Mouse (Mus musculus) ES-E14 (cell line): ENCODE data around the gene Nono. TPM values are rescaled to one million over a fixed set of nuclear protein-coding genes. Genes with fewer than 3 reads are reported as not detected.
A peak's percentile ranks its signal among the peaks of the same experiment; 100 is the strongest.

Source experiments
- DNase-seq: peaks from one replicate; pipeline ENCODE4 v3.0.0-alpha.2; 2013; ENCODE audit warnings: low read depth, low spot score
- H3K27ac ChIP-seq: 2 replicates; pipeline ENCODE4 v1.5.1; 2012; ENCODE audit warnings: low read depth, mild to moderate bottlenecking, low read length, moderate library complexity, mixed read lengths; ENCODE audit not compliant: poor library complexity, insufficient read depth, severe bottlenecking
- H3K36me3 ChIP-seq: 2 replicates; pipeline ENCODE4 v1.6.1; 2012; ENCODE audit warnings: mild to moderate bottlenecking, low read length, moderate library complexity, mixed read lengths; ENCODE audit not compliant: control insufficient read depth, poor library complexity, insufficient read depth, severe bottlenecking
- H3K4me1 ChIP-seq, 2 experiments: fragments of 150-350 bp in 1 of 2; sonication (generic) in 1 of 2; 2 replicates each; pipeline ENCODE4 v1.6.1; 2012; ENCODE audit warnings: low read length in 2 of 2, mild to moderate bottlenecking in 1 of 2, mixed read lengths in 1 of 2; ENCODE audit not compliant: control insufficient read depth in 2 of 2, insufficient read depth in 2 of 2, poor library complexity in 1 of 2
- H3K4me3 ChIP-seq, 2 experiments: fragments of 150-350 bp in 1 of 2; sonication (generic) in 1 of 2; 2 replicates each; pipeline ENCODE4 v1.5.1; 2012; ENCODE audit warnings: low read length in 2 of 2, low read depth in 1 of 2, mild to moderate bottlenecking in 1 of 2, mixed read lengths in 1 of 2; ENCODE audit not compliant: insufficient read depth in 1 of 2, poor library complexity in 1 of 2, severe bottlenecking in 1 of 2
- H3K9ac ChIP-seq: 2 replicates; pipeline ENCODE4 v1.6.1; 2012; ENCODE audit warnings: low read depth, mild to moderate bottlenecking, low read length, mixed read lengths; ENCODE audit not compliant: poor library complexity, insufficient read depth, severe bottlenecking
- H3K9me3 ChIP-seq: fragments of 150-350 bp; sonication (generic); 2 replicates; pipeline ENCODE4 v1.6.1; 2012; ENCODE audit warnings: low read depth, mild to moderate bottlenecking, low read length; ENCODE audit not compliant: control insufficient read depth, insufficient read depth
- CHD2 ChIP-seq: IDR thresholded peaks from 2 replicates; pipeline ENCODE4 v1.6.1; 2014; ENCODE audit warnings: mild to moderate bottlenecking, low read depth, low read length, inconsistent platforms
- HCFC1 ChIP-seq: IDR thresholded peaks from 2 replicates; pipeline ENCODE4 v1.6.1; 2012; ENCODE audit warnings: low read length, inconsistent platforms, borderline replicate concordance; ENCODE audit not compliant: insufficient read depth
- MAFK ChIP-seq: IDR thresholded peaks from 2 replicates; pipeline ENCODE4 v1.6.1; 2014; ENCODE audit warnings: mild to moderate bottlenecking, low read depth, low read length, inconsistent platforms; ENCODE audit not compliant: insufficient read depth
- ZC3H11A ChIP-seq: IDR thresholded peaks from 2 replicates; pipeline ENCODE4 v1.6.1; 2012; ENCODE audit warnings: low read depth, mild to moderate bottlenecking, inconsistent platforms, low read length, borderline replicate concordance
- ZNF384 ChIP-seq: IDR thresholded peaks from 2 replicates; pipeline ENCODE4 v1.6.1; 2012; ENCODE audit warnings: low read depth, low read length, inconsistent platforms
- in situ Hi-C, 2 experiments: fragments of 600-800 bp; cut with MboI; formaldehyde crosslinking; loops; one replicate each; pipeline ENCODE4 v1.15.1; 2025; ENCODE audit warnings: low sequenced_read_pairs in 2 of 2, inconsistent platforms in 1 of 2; ENCODE audit not compliant: unreplicated experiment in 2 of 2
- total RNA-seq: library from RNA; depleted of rRNA; stranded (reverse); fragments of 300-350 nt; gene quantifications from 2 replicates; pipeline ENCODE4 v1.2.3, GENCODE M21; 2012; rRNA removed

Nono gene
- total RNA-seq = 259 and 271 TPM in 2 replicates

- in situ Hi-C loops = no loop called here
- Histone ChIP-seq H3K9ac (peak within 1 kb of the TSS; percentile 85), H3K9me3 (no peaks in the 10 kb centered on the region), H3K4me3 (peak within 1 kb of the TSS; percentile 91 to 95), H3K4me1 (no peaks in the 10 kb centered on the region; a peak in 1 of 4 replicates), H3K27ac (peak within 1 kb of the TSS; percentile 93), H3K36me3 (peaks cover 4% of the 10 kb centered on the region)
- DNase-seq = peak; percentile 85
- TF ChIP-seq CHD2 (no peak; the same call in 1 of the 2 replicates), ZNF384 (peak; percentile 77; the same call in 1 of the 2 replicates), HCFC1 (no peak), MAFK (no peak), ZC3H11A (no peak)
Observed at GRCm38 (mm10) chrX:101429142-101429949, at the start of gene Nono. TSS of gene Nono (plus strand) at chrX:101429318.

- Histone ChIP-seq H3K36me3 (no peaks in the 10 kb centered on the region), H3K4me3 (no peak overlapping the region), H3K4me1 (peaks cover 2 to 19% of the 10 kb centered on the region in 2 experiments; a peak in 2 of 4 replicates), H3K9me3 (no peaks in the 10 kb centered on the region), H3K27ac (no peak overlapping the region), H3K9ac (no peak overlapping the region)
- DNase-seq = no peak
- in situ Hi-C loops = no loop called here
- TF ChIP-seq CHD2 (no peak), ZC3H11A (no peak), HCFC1 (no peak), MAFK (no peak), ZNF384 (no peak)
Observed at GRCm38 (mm10) chrX:101379744-101380143, 49.4 kb upstream of the Nono start.

GRCm38 (mm10) chrX:101383455-101383854, 45.7 kb upstream of the Nono start:
- in situ Hi-C loops = no loop called here
- Histone ChIP-seq H3K9me3 (no peaks in the 10 kb centered on the region), H3K9ac (no peak overlapping the region), H3K4me3 (peak overlapping the region in 1 of 2 experiments; percentile 17; a peak in 1 of 4 replicates), H3K4me1 (peaks cover 2 to 24% of the 10 kb centered on the region in 2 experiments; a peak in 2 of 4 replicates), H3K27ac (no peak overlapping the region), H3K36me3 (no peaks in the 10 kb centered on the region)
- no peak for DNase-seq
- TF ChIP-seq ZNF384 = no peak
- no peak for TF ChIP-seq ZC3H11A
- no peak for TF ChIP-seq CHD2
- no peak for TF ChIP-seq MAFK
- no peak for TF ChIP-seq HCFC1

- Histone ChIP-seq H3K36me3 (no peaks in the 10 kb centered on the region), H3K27ac (no peak overlapping the region), H3K9me3 (no peaks in the 10 kb centered on the region), H3K9ac (peak overlapping the region; percentile 70), H3K4me3 (peak overlapping the region; percentile 26 to 62; a peak in 3 of 4 replicates), H3K4me1 (peaks cover 2 to 24% of the 10 kb centered on the region in 2 experiments; a peak in 2 of 4 replicates)
- in situ Hi-C loops = no loop called here
- no peak for DNase-seq
- no peak for TF ChIP-seq CHD2
- TF ChIP-seq MAFK = no peak
- no peak for TF ChIP-seq ZC3H11A
- TF ChIP-seq HCFC1 = no peak
- TF ChIP-seq ZNF384 = no peak
Observed at GRCm38 (mm10) chrX:101384439-101385137, 44.5 kb upstream of the Nono start.
